Mouse (Mus musculus) intestine, postnatal 0 days (tissue): ENCODE results near the gene Fam214a. TPM values are rescaled to one million over a fixed set of nuclear protein-coding genes. Genes with fewer than 3 reads are reported as not detected.

Source experiments
- ATAC-seq: fragments of 200-750 bp; cut with Nextera tagmentation; 2 replicates; pipeline ENCODE4 v1.8.0; 2017; ENCODE audit warnings: mild to moderate bottlenecking, moderate TSS enrichment, moderate library complexity
- H3K27ac ChIP-seq: fragments of 300-500 bp; sonication (generic); 2 replicates; pipeline ENCODE4 v1.5.1; 2014; ENCODE audit warnings: mild to moderate bottlenecking, low read depth, low read length, moderate library complexity
- H3K27me3 ChIP-seq: fragments of 300-500 bp; sonication (generic); replicated peaks from 2 replicates; pipeline ENCODE4 v1.6.1; 2014; ENCODE audit warnings: low read length, mixed read lengths; ENCODE audit not compliant: control insufficient read depth, insufficient read depth
- H3K36me3 ChIP-seq: fragments of 300-500 bp; sonication (generic); 2 replicates; pipeline ENCODE4 v1.6.1; 2014; ENCODE audit warnings: mild to moderate bottlenecking, moderate library complexity; ENCODE audit not compliant: control insufficient read depth, insufficient read depth
- H3K4me1 ChIP-seq: fragments of 300-500 bp; sonication (generic); replicated peaks from 2 replicates; pipeline ENCODE4 v1.6.1; 2014; ENCODE audit warnings: antibody characterized with exemption, low read length, mixed read lengths; ENCODE audit not compliant: control insufficient read depth, insufficient read depth
- H3K4me2 ChIP-seq: fragments of 300-500 bp; sonication (generic); replicated peaks from 2 replicates; pipeline ENCODE4 v1.6.1; 2014; ENCODE audit warnings: low read depth, mild to moderate bottlenecking, moderate library complexity
- H3K4me3 ChIP-seq: fragments of 300-500 bp; sonication (generic); 2 replicates; pipeline ENCODE4 v1.5.1; 2014; ENCODE audit warnings: low read depth, low read length
- H3K9ac ChIP-seq: fragments of 300-500 bp; sonication (generic); 2 replicates; pipeline ENCODE4 v1.6.1; 2014; ENCODE audit warnings: mild to moderate bottlenecking, low read depth, low read length
- H3K9me3 ChIP-seq: fragments of 300-500 bp; sonication (generic); 2 replicates; pipeline ENCODE4 v1.6.1; 2016; ENCODE audit warnings: mixed run types; ENCODE audit not compliant: control insufficient read depth
- CTCF ChIP-seq: sonication (generic); IDR thresholded peaks from 2 replicates; pipeline ENCODE4 v1.5.1; 2016; ENCODE audit warnings: low read depth, mild to moderate bottlenecking, control low read depth, antibody characterized with exemption, moderate library complexity
- WGBS: fragments of 180-500 bp; shearing (Covaris S2); extraction: QIAGEN DNeasy Blood & Tissue Kit; methylation state at CpG from one replicate; pipeline ENCODE4 v1.1.7; 2014; 5-methylcytosine and 5-hydroxymethylcytosine counted together
- polyA plus RNA-seq: library from polyadenylated mRNA; unstranded; fragments of >200 nt; fragmentation: Nextera tagmentation; extraction: Ambion mirVana; gene quantifications from 2 replicates; pipeline ENCODE4 v1.2.1, GENCODE M21; 2015

Fam214a gene
- polyA plus RNA-seq, 1 experiment from 2014 or later = 5.1 TPM

DNA sequence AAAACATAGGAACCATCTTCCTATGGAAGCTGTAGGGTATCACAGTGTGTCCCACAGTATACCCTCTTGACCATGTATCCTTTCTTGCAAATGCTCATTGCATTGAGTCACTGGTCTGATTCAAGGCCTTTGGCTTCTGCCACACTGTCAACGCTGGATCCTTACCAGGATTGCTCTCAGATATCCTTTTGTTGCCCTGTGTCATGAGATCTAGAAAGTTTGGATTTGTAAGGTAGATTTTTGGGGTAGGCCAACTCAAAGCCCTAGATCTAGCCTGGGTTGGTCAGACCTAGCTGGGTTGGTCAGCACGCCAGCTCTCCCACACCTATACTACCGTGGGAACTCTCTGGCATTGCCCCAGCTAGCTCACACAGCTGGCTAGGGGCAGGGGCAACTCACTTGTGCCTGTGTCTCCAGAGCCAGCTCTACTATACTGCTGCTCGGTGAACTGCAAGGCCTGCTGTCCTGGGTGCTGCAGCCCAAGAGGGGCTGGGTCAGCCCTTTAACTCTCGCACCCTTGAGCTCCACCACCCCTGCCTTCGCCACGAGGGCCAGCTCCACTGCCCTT is 36.3 kb downstream of the Fam214a start:
- Histone ChIP-seq H3K36me3 (no peaks in the 10 kb centered on the region), H3K9ac (no peak overlapping the region), H3K4me2 (no peak overlapping the region), H3K9me3 (no peaks in the 10 kb centered on the region), H3K4me1 (no peaks in the 10 kb centered on the region), H3K27ac (no peak overlapping the region), H3K4me3 (no peak overlapping the region), H3K27me3 (no peaks in the 10 kb centered on the region)
- WGBS = 91% methylated on average over 7 of the region's 7 CpGs
- ATAC-seq = no peak
- TF ChIP-seq CTCF = no peak

GRCm38 (mm10) chr9:74989990-74990389 is 37.3 kb downstream of the Fam214a start:
- ATAC-seq = no peak

GRCm38 (mm10) chr9:74994611-74995257 is 42.0 kb downstream of the Fam214a start:
- no peak overlapping the region for H3K27ac ChIP-seq
- no peak overlapping the region for H3K4me3 ChIP-seq
- H3K4me1 ChIP-seq = no peaks in the 10 kb centered on the region
- no peaks in the 10 kb centered on the region for H3K9me3 ChIP-seq
- no peak overlapping the region for H3K9ac ChIP-seq
- no peak for TF ChIP-seq CTCF
- WGBS = 75% methylated on average over 10 of the region's 10 CpGs
- no peak for ATAC-seq
- H3K36me3 ChIP-seq = no peaks in the 10 kb centered on the region
- H3K4me2 ChIP-seq = no peak overlapping the region
- H3K27me3 ChIP-seq = no peaks in the 10 kb centered on the region

More at GRCm38 (mm10) chr9:74989990-74990389, 37.3 kb downstream of the Fam214a start:
- no peak for TF ChIP-seq CTCF
- WGBS = 69% methylated on average over 2 of the region's 2 CpGs
- H3K9me3 ChIP-seq = no peaks in the 10 kb centered on the region
- no peak overlapping the region for H3K9ac ChIP-seq
- H3K27ac ChIP-seq = no peak overlapping the region
- no peaks in the 10 kb centered on the region for H3K27me3 ChIP-seq
- H3K4me3 ChIP-seq = no peak overlapping the region
- no peak overlapping the region for H3K4me2 ChIP-seq
- H3K36me3 ChIP-seq = no peaks in the 10 kb centered on the region
- H3K4me1 ChIP-seq = no peaks in the 10 kb centered on the region

GRCm38 (mm10) chr9:74996349-74996748 is 43.7 kb downstream of the Fam214a start:
- H3K27ac ChIP-seq = no peak overlapping the region
- WGBS = 64% methylated on average over 2 of the region's 2 CpGs
- TF ChIP-seq CTCF = no peak

DNA sequence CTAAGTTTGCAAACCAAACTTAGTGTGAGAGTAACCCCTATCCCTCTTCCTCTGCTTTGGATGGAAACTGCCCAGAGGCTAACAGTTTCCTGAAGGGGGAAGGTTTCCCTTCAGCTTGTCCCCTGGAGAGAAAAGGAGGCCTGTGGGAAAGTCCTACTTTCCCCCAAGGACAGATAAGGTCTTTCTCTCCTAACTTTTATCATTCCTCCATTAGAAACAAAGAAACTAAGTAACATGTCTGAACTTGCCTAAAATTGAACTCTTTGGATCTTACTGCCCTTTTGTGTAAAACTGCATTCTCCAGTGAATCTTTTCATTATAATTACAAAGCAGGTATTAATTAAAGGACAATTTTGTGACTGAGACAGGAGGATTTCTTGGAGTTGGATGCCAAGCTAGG is 45.3 kb downstream of the Fam214a start:
- ATAC-seq = no peak
- Histone ChIP-seq H3K4me3 (no peak overlapping the region), H3K9me3 (no peaks in the 10 kb centered on the region), H3K27me3 (no peaks in the 10 kb centered on the region), H3K36me3 (0 out of 2 replicates have a peak, but pooled peaks cover 4% of the 10 kb centered on the region), H3K27ac (no peak overlapping the region), H3K9ac (no peak overlapping the region), H3K4me1 (no peaks in the 10 kb centered on the region), H3K4me2 (no peak overlapping the region)
- no peak for TF ChIP-seq CTCF

More at GRCm38 (mm10) chr9:74996349-74996748, 43.7 kb downstream of the Fam214a start:
- Histone ChIP-seq H3K4me2 (no peak overlapping the region), H3K27me3 (no peaks in the 10 kb centered on the region), H3K36me3 (0 out of 2 replicates have a peak, but pooled peaks cover 4% of the 10 kb centered on the region), H3K4me3 (no peak overlapping the region), H3K9me3 (no peaks in the 10 kb centered on the region), H3K9ac (no peak overlapping the region), H3K4me1 (no peaks in the 10 kb centered on the region)
- no peak for ATAC-seq

DNA sequence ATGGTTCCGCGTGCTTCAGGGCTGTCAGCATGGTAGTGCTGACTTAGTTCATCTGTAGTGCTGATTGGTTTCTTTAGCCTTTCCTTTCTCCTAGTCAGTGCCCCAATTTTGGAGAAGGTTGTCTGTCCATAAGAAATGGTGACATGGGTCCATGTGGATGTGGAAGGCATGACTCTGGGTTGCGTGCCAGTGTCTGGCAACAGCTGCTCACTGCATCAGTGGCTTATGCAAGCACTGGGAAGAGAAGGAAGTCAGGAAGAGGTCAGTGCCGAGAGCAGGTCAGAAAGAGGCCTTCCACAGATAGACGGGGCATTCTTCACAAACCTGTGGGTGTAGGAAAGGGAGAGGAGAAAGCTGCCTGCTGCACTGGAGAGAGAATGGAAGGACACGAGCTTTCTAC is 48.3 kb downstream of the Fam214a start:
- WGBS = 71% methylated on average over 6 of the region's 6 CpGs
- Histone ChIP-seq H3K9me3 (no peaks in the 10 kb centered on the region), H3K4me2 (no peak overlapping the region), H3K4me3 (no peak overlapping the region), H3K27me3 (no peaks in the 10 kb centered on the region), H3K27ac (no peak overlapping the region), H3K9ac (no peak overlapping the region), H3K36me3 (0 out of 2 replicates have a peak, but pooled peaks cover 4% of the 10 kb centered on the region), H3K4me1 (no peaks in the 10 kb centered on the region)
- ATAC-seq = no peak
- TF ChIP-seq CTCF = no peak
